Mouse (Mus musculus): ENCODE data around the gene Ap2a1. TPM values are rescaled to one million over a fixed set of nuclear protein-coding genes. Genes with fewer than 3 reads are reported as not detected.

The Ap2a1 gene
- total RNA-seq (2017), result 10.3 to 21.7 TPM (median 21.0 TPM) in 3 replicates

DNA sequence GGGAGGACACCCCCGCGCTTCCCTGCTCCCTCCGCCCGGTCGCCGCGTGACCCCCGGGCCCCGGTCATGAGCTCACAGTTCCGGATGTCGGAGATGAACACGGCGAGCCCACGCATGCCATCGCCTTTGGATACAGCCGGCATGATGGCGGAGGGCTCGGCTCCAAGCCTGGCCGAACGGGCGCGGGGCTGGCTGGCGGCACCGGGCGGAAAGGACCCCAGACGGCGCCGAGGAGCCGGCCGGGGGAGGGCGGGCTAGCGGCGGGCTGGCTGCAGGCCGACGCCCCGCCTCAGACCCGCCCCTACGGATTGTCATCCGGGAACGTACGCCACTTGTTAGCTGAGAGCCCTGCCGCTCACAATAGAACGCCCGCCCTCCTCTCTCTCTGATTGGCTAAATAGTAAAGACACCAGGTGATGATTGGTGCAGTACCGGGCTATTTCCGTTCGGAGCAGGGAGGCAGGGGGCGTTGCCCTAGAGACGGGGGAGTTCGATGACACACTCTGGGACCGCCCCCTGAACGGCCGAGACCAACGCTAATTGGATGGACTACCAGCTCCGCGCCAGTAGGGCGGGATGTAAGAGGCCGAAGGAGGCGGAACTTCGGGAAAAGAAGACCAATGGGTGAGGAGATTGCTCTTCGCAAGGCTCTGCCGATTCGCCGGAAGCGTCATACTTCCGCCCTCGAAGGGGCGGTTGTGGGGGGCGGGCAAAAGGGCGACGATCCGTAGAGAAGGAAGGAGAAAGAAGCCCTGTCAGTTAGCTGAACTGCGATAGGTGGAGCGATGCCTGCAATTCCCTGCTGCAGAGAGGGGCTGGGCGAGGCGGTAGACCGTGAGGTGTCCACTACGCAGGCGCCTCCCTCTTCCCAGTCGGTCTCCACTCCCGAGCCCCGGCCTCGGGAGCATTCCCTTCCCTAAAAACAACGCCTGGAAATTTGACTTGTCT, at the start of gene Ap2a1:
Gene Ap2a1 (minus strand): TSS at position 293 of the 948 bp plus-strand sequence.
- peak; percentile 96 for ATAC-seq (replicated peaks; ENCODE audit: insufficient number of reproducible peaks, low FRiP score, low TSS enrichment, poor library complexity, severe bottlenecking)

DNA sequence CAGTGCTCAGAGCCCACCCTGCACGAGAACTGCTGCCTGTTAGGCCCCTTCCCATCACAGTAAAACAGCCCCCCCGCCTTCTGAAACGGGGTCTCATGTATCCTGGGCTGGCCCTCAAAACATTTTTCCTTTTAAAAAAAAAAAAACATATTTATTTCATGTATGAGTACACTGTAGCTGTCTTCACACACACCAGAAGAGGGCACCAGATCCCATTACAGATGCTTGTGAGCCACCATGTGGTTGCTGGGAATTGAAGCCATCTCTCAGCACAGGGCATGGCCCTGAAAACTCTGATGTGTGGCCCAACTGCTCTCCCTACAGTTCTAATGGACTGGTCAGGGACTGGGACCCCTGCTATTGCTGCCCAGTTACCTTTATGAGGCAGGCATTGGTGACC, 49.0 kb upstream of the Ap2a1 start:
- ATAC-seq (replicated peaks; ENCODE audit: insufficient number of reproducible peaks, low FRiP score, low TSS enrichment, poor library complexity, severe bottlenecking), result no peak

DNA sequence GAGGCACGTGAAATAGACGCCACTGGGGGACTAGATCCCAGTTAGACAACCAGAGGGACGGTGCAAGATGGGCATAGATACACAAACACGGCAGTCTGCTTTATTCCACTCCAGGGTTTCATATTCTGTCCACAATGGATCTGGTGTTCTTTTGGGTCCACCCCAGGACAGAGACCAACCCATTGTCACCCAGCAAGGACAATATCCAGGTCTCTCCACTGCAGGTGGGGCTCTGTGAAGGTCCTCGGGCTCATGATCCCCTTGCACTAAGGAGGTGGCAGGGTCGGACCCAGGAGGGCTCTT, 45.8 kb upstream of the Ap2a1 start:
- ATAC-seq (replicated peaks; ENCODE audit: insufficient number of reproducible peaks, low FRiP score, low TSS enrichment, poor library complexity, severe bottlenecking), result no peak

DNA sequence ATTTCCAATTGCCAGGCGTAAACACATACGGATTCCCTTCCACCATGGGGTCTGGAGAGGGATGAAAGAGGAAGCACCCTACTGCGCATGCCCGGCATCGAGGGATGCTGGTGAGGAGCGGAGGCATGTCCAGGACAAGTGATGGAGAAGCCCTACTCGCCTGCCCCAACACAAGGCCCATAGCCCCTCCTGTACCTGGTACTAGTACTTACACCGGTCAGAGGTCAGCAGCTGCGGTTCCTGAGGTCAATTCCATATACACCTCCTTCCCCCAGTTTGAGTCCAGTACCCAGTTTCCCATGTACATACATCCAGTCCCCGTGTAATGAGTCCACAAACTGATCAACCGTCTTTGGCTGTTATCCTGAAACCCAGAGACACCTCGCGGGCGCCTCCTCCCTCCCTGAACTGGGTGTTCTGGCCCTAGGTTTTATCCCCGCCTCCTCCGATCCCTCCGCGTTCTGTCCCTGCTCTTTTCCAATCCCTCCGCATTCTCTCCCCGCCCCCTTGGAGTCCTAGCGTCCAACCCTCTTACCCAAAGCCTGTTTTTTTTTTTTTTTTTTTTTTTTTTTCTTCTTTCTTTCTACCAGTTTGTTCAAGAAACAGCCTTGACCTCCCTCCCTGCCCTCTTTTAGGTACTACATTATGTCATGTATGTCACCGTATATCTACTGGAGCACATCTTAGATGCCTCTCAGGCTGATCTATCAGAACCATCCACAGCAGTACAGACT, 45.3 kb upstream of the Ap2a1 start, which contains the start of gene Cpt1c:
Gene Cpt1c (minus strand): TSS at position 469 of the 734 bp plus-strand sequence.
- ATAC-seq (replicated peaks; ENCODE audit: insufficient number of reproducible peaks, low FRiP score, low TSS enrichment, poor library complexity, severe bottlenecking), result no peak

DNA sequence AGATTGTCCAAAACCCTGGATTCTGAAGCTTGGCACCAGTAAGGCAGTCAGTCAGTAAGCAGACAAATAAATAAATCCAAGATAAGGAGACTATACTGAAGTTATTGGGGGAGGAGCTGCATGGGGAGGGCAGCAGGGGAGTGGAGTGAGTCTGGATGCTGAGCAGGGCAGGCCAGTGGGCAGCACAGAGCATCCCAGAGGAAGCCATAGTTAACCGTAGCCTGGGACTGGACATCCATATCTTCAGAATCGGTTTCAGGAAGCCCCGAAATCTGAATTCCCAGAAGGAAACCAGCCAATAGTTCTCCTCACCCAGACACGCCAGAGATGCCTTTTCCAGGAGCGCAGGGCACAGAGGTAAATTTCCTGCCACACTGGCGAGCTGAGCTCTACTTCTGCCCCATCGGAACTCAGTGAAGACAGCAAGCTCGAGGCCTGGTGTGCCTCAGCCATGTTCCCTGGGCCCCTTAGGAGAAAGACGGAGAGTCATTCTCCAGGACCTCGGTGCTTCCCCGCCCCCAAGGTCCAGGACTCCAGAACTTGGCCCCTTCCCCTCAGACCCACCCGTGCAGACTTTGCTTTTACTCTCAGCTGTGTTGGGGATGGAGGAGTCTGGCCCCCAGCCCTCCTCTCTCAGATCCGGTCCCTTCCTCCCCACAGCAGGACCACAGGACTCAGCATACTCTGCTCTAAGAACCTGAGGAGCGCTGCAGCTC, 44.3 kb upstream of the Ap2a1 start:
- no peak for ATAC-seq (replicated peaks; ENCODE audit: insufficient number of reproducible peaks, low FRiP score, low TSS enrichment, poor library complexity, severe bottlenecking)

DNA sequence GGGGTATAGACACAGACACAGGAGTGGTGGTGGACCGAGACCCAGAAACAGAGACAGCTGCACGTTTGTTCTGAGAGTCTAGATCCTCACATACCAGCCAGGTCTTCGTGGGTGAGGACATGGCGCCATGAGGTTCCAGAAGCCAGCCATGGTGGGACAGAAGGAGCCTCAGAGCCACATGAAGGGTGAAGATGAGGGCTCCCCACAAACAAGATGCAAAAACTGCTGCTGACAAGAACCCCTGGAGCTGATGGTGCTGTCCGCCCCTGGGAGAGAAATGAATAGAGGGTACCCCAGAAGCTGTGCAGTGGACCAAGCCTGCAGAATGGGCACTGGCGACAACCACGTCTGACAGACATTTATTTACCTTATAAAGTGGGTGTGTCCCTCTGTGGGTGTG, 41.8 kb upstream of the Ap2a1 start:
- ATAC-seq (replicated peaks; ENCODE audit: insufficient number of reproducible peaks, low FRiP score, low TSS enrichment, poor library complexity, severe bottlenecking), result no peak

DNA sequence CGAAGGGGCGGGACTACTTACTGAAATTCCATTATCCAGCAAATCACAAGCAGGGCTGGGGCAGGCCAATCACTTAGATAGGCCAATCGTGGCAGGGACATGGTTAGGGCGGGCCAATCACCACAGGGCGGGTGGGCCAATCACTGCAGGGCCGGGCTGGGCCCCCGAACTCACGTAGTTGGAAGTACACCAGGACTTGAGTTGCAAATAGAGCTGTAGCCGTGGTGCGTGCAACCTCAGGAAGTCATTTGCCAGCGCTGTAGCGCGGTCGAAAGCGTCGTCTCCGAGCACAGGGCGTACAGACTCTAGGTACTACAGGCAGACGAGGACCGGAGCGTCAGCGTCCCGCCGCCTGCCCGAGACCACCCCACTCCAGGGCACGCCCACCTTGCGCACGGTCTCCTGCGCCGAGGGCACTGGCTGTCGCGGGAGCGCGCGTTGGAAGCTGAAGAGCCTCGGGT, 41.0 kb upstream of the Ap2a1 start:
- peak; percentile 73 for ATAC-seq (replicated peaks; ENCODE audit: insufficient number of reproducible peaks, low FRiP score, low TSS enrichment, poor library complexity, severe bottlenecking)

DNA sequence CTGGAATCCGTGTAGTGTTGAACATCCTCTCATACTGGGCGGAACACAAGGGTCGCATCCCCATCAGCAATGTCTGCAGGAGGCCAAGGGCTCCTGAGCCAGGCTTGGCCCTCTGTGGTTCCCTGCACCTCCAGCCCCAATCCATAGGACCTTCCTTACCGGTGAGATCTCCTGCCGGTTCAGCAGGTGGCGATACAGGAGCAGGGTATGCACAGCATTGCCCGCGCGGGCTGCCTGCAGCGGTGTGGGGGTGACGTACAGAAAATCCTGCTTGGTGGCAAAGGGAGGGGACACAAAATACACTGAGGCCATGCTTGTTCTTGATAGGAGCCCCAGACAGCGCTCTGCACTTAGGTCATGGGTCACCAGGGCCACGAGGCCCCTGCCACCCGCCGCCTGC, 37.3 kb upstream of the Ap2a1 start:
- no peak for ATAC-seq (replicated peaks; ENCODE audit: insufficient number of reproducible peaks, low FRiP score, low TSS enrichment, poor library complexity, severe bottlenecking)

DNA sequence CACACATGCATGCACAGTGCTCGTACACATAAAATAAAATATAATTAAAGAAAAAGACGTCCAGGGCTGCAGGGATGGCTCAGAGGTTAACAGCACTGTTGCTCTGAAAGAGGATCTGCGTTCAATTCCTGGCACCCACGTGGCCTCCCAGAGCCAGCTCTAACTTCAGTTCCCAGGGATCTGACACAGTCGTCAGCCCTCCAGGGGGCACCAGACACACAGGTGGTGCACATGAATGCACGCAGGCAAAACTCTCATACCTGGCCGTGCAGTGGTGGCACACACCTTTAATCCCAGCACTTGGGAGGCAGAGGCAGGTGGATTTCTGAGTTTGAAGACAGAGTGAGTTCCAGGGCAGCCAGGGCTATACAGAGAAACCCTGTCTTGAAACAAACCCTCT, 36.7 kb upstream of the Ap2a1 start:
- ATAC-seq (replicated peaks; ENCODE audit: insufficient number of reproducible peaks, low FRiP score, low TSS enrichment, poor library complexity, severe bottlenecking), result no peak

DNA sequence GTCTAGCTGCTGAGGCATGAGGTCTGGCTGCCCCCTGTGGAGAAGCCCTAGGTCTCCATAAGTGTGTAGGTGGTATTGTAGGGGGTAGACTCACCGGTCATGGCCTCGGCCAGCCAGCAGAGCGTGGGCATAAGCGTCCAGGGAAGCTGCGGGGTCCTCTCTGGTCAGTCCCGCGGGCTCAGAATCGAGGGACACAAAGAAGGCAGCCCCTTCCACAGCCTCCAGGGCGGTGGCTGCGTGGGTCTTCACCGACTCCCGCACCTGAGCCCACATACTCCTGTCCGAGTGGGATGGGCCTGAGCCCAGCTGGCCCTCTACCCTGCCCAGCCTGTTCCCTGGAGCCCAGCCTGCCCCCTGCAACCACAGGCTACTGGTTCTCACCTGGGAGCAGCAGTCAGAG, 35.7 kb upstream of the Ap2a1 start:
- ATAC-seq (replicated peaks; ENCODE audit: insufficient number of reproducible peaks, low FRiP score, low TSS enrichment, poor library complexity, severe bottlenecking), result no peak

DNA sequence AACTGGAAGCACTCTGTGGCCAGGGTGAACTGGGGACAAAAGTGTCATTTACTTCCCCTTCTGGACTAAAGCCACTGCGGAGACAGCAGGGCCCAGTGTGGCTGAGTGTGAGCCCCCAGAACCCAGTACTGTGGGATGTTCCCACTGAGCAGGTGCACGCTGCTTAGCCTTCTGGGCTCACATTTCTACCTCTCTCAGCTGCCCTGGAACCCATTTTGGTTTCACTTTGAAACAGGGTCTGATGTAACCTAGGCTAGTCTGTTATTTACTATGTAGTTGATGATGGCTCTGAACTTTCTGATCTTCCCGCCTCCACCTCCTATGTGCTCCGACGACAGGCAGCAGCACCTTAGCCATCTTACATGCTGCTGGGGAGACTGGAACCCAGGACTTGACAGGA, 33.5 kb upstream of the Ap2a1 start:
- ATAC-seq (replicated peaks; ENCODE audit: insufficient number of reproducible peaks, low FRiP score, low TSS enrichment, poor library complexity, severe bottlenecking), result no peak

DNA sequence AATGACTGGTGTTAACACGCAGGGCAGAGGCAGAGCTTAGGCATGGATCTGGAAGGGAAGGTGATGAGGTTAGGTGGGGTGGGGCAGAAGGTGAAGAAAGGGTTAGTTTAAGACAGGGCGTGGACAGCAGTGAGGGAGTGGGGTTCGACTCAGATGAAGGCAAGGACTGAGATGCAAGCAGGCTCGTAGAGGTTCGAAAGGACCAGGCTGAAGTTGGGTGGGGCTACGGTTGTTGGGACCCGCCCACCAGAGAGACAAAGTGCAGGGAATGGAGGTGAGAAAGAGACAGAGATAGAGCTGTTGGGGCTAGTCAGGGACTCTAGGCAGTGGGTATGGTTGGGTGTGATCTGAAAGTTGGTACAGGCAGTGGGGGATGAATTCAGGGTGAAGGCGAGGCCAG, 33.0 kb upstream of the Ap2a1 start:
- no peak for ATAC-seq (replicated peaks; ENCODE audit: insufficient number of reproducible peaks, low FRiP score, low TSS enrichment, poor library complexity, severe bottlenecking)

DNA sequence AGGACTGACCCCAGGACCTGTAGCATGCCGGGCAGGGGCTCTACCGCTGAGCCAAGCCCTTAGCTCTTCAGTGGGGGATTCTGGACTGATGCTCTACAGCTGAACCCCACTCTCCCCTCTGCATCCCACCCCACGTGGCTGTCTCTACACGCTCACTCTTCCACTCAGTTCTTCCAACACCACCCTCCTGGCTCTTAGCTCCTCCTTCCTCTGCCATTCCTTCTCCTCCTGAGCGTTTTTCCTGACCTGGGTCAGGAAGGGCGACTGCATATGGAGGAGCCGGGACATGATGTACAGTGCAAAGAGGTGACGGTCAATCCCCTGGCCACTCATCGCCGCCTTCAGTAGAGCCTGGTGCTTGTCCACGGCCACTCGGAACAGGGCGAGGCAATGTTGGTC, 31.2 kb upstream of the Ap2a1 start:
- ATAC-seq (replicated peaks; ENCODE audit: insufficient number of reproducible peaks, low FRiP score, low TSS enrichment, poor library complexity, severe bottlenecking), result no peak

DNA sequence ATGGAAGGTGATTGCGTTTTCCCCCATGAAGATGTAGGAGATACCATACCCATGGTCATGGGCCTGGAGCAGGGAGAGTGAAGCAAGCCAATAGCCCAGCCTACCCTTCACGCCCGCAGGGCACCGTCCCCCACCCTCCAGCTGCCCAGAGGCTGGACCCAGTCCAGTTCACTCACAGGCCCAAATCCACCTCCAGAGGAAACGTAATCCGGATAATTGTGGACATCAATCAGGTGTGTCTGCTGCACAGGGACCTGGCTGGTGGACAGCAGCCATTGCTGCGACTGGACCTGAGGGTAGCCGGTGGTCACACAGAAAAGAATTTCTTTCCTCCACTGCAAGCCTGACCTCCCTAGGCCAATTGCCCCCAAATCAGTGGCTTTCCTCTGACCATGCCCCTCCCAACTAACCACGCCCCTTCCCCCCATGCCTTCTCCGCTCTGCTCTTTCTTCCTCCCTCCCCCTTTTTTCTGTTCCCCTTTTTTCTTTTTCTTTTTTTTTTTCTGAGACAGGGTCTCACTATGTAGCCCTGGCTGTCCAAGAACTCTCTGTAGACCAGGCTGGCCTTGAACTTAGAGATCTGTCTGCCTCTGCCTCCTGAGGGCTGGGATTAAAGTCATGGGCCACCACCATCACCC, 30.7 kb upstream of the Ap2a1 start:
- ATAC-seq (replicated peaks; ENCODE audit: insufficient number of reproducible peaks, low FRiP score, low TSS enrichment, poor library complexity, severe bottlenecking), result no peak

DNA sequence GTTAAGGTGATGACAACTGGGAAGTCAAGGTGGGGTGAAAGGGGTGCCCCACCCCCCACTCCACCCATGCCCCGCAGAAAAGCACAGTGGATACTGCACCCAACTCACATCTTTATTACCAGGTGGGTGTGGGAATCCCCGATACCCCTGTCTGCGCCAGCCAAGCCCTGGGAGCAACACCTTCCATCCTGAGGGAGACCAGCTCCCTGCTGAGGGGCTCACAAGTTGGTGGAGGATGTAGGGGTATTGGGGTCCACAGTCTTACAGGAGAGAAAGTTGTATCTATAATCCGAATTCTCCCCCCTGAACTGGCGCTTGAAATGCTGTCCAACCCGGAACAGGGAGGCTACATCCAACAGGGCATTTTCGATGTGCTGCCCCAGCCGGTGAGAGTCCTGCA, 30.0 kb upstream of the Ap2a1 start:
- ATAC-seq (replicated peaks; ENCODE audit: insufficient number of reproducible peaks, low FRiP score, low TSS enrichment, poor library complexity, severe bottlenecking), result no peak

DNA sequence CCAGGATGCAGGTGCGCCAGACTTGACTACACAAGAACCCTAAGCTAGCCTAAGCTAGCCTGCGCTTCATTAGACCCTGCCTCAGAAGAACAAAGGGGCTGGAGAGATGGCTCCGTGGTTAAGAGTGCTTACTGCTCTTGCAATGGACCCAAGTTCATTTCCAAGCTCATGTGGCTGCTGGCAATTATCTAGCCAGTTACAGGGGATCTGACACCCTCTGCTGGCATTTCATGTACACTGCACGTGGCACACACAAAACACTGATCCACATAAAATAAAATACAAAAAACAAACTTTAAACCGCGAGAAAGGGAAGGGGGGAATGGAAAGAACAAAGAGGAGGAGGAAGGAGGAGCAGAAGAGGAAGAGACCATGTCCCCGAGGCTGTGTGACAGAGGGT, 28.9 kb upstream of the Ap2a1 start:
- no peak for ATAC-seq (replicated peaks; ENCODE audit: insufficient number of reproducible peaks, low FRiP score, low TSS enrichment, poor library complexity, severe bottlenecking)

DNA sequence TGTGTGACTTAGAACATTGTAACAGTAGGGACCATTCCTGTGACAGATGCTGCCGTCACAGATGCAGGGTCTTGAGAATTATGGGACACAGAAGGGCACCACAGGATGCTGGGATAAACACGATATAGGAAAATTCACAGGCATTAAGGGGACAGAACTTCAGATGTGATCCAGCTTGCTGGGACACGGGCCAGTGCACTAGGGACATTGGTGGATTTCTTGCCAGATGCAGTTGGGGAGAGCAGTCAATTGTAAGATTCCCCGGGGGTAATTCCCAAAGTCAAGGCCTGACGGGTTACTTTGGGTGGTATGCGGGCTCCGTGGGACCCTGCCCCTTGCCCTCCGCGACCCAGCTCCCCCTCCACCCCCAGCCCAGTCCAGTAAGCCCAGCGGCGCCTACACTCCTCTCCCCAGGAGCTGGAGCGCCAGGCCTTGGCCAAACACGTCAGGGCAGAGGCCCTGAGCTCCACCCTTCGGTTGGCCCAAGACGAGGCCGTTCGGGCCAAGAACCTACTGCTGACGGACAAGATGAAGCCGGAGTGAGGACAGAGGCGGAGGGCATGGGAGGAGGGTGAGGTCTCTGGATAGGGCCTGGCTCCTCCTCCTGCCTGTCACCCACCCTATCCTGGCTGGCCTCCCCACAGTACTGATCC, 28.0 kb upstream of the Ap2a1 start:
- ATAC-seq (replicated peaks; ENCODE audit: insufficient number of reproducible peaks, low FRiP score, low TSS enrichment, poor library complexity, severe bottlenecking), result no peak

DNA sequence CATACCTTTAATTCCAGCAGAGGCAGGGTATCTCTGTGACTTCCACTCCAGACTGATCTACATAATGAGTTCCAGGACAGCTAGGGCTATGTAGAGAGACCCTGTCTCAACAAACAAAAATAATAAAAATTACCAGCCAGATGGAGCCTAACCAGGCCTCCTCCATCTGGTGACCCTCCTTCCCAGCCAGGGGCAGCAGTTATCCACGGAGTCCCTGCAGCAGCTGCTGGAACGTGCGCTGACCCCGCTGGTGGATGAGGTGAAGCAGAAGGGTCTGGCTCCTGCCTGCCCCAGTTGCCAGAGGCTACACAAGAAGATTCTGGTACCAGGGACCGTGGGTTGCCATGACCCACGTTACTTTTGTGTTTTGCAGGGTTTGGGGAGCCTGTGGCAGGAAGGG, 27.0 kb upstream of the Ap2a1 start:
- no peak for ATAC-seq (replicated peaks; ENCODE audit: insufficient number of reproducible peaks, low FRiP score, low TSS enrichment, poor library complexity, severe bottlenecking)

All from monocyte, adult 5-6 weeks (primary cell).